Mouse (Mus musculus): ENCODE measurements around the gene Tubb4a. TPM values are rescaled to one million over a fixed set of nuclear protein-coding genes. Genes with fewer than 3 reads are reported as not detected.

The Tubb4a gene
- polyA plus RNA-seq, 1 experiment, result 0.06 TPM

DNA sequence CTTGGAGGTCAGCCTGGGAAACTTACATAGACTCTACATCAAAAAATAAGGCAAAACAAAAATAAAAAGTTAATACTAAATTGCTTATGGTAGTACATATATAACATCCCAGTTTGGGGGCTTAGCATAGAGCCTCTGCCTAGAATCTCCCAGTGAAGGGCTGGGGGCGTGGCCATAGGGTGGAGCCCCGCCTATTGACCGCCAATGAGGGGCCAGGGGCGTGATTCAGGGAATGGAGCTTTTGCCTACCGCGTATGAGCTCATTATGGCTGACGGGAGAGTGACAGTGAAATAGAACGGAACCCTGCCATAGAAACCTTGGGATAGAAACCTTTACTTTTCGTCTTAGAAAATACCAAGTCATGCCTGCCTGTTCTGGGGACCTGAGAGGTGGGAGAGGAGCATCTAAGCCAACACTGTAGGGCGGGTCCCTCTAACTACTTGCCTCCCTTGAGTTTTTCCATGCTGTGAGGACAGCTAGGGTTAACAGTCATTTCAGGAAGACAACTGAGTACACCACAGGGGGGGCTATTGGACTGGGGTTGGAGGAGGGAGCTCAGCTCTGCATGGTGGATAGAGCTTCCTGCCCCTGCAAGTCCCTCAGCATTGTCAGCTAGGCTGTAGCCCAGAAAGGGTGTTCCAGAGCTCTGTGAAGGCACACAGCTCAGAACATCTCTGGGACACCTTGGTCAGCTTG, 12.2 kb upstream of the Tubb4a start:
- TF ChIP-seq CTCF (IDR thresholded peaks at IDR 0.05; ENCODE audit: control insufficient read depth, insufficient read depth, insufficient replicate concordance, low read depth, low read length), result no peak
- no peak for TF ChIP-seq POLR2A (IDR thresholded peaks at IDR 0.05; ENCODE audit: control insufficient read depth, low read depth, low read length)
- no peak overlapping the region for H3K4me3 ChIP-seq (ENCODE audit: control insufficient read depth, low read depth, low read length)
- no peak overlapping the region for H3K27ac ChIP-seq (ENCODE audit: control insufficient read depth, insufficient read depth, low read depth, low read length)
- no peaks in the 10 kb centered on the region for H3K27me3 ChIP-seq (ENCODE audit: control insufficient read depth, insufficient read depth, low read length)
- no peaks in the 10 kb centered on the region for H3K36me3 ChIP-seq (ENCODE audit: control insufficient read depth, insufficient read depth, low read length)
- H3K4me1 ChIP-seq (ENCODE audit: control insufficient read depth, insufficient read depth, low read length), result peaks cover 7% of the 10 kb centered on the region

DNA sequence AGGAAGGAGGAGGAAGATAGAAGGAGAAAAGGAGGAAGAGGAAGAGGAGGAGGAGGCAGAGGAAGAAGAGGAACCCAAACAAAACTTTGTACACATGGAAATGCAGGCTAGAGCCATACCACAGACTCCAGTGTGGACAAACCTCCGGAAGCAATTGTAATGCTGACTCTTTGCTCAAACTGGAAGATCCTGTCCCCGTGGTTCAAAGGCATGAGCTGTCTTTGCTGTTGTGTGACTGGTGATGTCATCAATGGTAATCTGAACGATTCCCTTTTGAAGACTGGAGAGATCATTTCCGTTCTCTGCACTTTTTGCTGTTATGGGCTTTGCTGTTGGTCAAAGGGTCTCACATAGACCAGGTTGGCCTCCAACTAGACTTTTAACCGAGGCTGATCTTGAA, 10.7 kb upstream of the Tubb4a start:
- Histone ChIP-seq H3K27me3 (ENCODE audit: control insufficient read depth, insufficient read depth, low read length) (no peaks in the 10 kb centered on the region), H3K27ac (ENCODE audit: control insufficient read depth, insufficient read depth, low read depth, low read length) (no peak overlapping the region), H3K4me3 (ENCODE audit: control insufficient read depth, low read depth, low read length) (no peak overlapping the region), H3K4me1 (ENCODE audit: control insufficient read depth, insufficient read depth, low read length) (peaks cover 7% of the 10 kb centered on the region), H3K36me3 (ENCODE audit: control insufficient read depth, insufficient read depth, low read length) (no peaks in the 10 kb centered on the region)
- no peak for TF ChIP-seq CTCF (IDR thresholded peaks at IDR 0.05; ENCODE audit: control insufficient read depth, insufficient read depth, insufficient replicate concordance, low read depth, low read length)
- TF ChIP-seq POLR2A (IDR thresholded peaks at IDR 0.05; ENCODE audit: control insufficient read depth, low read depth, low read length), result no peak

DNA sequence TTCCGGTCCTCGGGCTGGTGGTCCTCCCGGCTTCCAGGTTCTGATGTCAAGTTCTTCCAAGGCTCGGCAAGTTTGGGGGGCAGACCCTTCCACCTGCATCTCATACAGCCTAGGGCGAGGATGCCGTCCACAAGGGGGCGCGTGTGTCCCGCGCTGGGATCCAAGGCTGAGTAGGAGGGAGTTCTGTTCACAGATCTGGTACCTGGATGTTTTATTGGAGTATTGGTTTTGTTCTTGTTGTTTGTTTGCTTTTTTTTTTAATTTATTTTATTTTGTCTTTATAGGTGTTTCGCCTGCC, 9.0 kb upstream of the Tubb4a start:
- Histone ChIP-seq H3K4me1 (ENCODE audit: control insufficient read depth, insufficient read depth, low read length) (peaks cover 7% of the 10 kb centered on the region), H3K4me3 (ENCODE audit: control insufficient read depth, low read depth, low read length) (peak overlapping the region; percentile 6; the same call in 1 of the 2 replicates), H3K36me3 (ENCODE audit: control insufficient read depth, insufficient read depth, low read length) (no peaks in the 10 kb centered on the region), H3K27ac (ENCODE audit: control insufficient read depth, insufficient read depth, low read depth, low read length) (no peak overlapping the region), H3K27me3 (ENCODE audit: control insufficient read depth, insufficient read depth, low read length) (no peaks in the 10 kb centered on the region)
- TF ChIP-seq POLR2A (IDR thresholded peaks at IDR 0.05; ENCODE audit: control insufficient read depth, low read depth, low read length), result no peak
- TF ChIP-seq CTCF (IDR thresholded peaks at IDR 0.05; ENCODE audit: control insufficient read depth, insufficient read depth, insufficient replicate concordance, low read depth, low read length), result peak; percentile 76

DNA sequence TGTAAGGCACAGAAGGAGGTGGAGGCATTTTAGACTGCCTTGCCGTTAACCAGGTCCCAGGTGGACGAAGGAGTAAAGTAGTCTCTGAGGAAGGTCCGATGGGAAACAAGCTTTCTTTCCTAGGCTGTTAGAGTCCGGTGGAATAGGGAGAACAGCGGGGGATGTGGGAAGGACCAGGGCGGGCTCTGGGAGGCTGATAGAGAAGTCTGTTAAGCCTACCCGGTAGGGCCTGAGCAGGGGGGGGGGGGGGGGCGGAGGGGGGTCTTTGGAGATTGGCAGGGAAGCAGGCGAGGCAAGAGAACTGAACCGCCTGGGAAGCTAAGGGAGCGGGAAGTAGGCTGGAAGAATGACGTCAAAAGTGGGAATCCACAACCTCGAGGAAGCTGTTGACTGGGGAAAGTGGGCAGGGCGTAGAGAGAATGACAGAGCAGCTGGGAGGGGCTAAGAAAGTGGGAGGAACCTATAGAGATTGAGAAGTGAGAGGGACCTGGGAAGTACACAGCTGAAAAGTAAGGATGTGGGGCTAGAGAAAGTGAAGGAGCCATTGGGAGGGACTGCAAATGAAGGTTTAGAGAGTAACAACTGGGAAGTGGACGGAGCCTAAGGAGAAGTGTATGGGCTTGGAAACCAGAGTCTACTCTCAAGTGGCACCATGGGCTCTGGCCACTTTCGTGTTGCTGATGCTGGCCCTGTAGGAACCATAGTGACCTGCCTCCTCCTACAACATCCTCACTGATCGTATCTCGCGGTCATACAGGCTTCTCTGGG, 8.5 kb upstream of the Tubb4a start:
- Histone ChIP-seq H3K27ac (ENCODE audit: control insufficient read depth, insufficient read depth, low read depth, low read length) (no peak overlapping the region), H3K27me3 (ENCODE audit: control insufficient read depth, insufficient read depth, low read length) (no peaks in the 10 kb centered on the region), H3K4me1 (ENCODE audit: control insufficient read depth, insufficient read depth, low read length) (peaks cover 7% of the 10 kb centered on the region), H3K36me3 (ENCODE audit: control insufficient read depth, insufficient read depth, low read length) (no peaks in the 10 kb centered on the region), H3K4me3 (ENCODE audit: control insufficient read depth, low read depth, low read length) (peak overlapping the region; percentile 6; the same call in 1 of the 2 replicates)
- TF ChIP-seq CTCF (IDR thresholded peaks at IDR 0.05; ENCODE audit: control insufficient read depth, insufficient read depth, insufficient replicate concordance, low read depth, low read length), result no peak
- TF ChIP-seq POLR2A (IDR thresholded peaks at IDR 0.05; ENCODE audit: control insufficient read depth, low read depth, low read length), result no peak

DNA sequence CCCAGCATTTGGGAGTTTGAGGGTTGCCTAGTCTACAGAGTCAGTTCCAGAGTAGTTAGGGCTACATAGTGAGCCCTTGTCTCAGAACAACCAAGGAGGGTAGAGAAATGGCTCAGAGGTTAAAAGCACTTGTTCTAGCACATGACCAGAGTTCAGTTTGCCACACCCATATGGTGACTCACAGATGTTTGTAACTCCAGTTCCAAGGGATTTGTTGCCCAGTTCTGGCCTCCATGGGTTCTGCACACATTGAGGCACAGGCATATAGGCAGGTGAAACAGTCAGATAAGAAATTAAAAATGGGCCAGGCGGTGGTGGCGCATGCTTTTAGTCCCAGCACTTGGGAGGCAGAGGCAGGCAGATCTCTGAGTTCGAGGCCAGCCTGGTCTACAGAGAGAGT, 6.6 kb upstream of the Tubb4a start:
- no peak overlapping the region for H3K4me3 ChIP-seq (ENCODE audit: control insufficient read depth, low read depth, low read length)
- no peaks in the 10 kb centered on the region for H3K27me3 ChIP-seq (ENCODE audit: control insufficient read depth, insufficient read depth, low read length)
- no peak overlapping the region for H3K27ac ChIP-seq (ENCODE audit: control insufficient read depth, insufficient read depth, low read depth, low read length)
- TF ChIP-seq POLR2A (IDR thresholded peaks at IDR 0.05; ENCODE audit: control insufficient read depth, low read depth, low read length) (no peak), CTCF (IDR thresholded peaks at IDR 0.05; ENCODE audit: control insufficient read depth, insufficient read depth, insufficient replicate concordance, low read depth, low read length) (no peak)
- H3K36me3 ChIP-seq (ENCODE audit: control insufficient read depth, insufficient read depth, low read length), result no peaks in the 10 kb centered on the region
- peaks cover 4% of the 10 kb centered on the region; the same call in 1 of the 2 replicates for H3K4me1 ChIP-seq (ENCODE audit: control insufficient read depth, insufficient read depth, low read length)

DNA sequence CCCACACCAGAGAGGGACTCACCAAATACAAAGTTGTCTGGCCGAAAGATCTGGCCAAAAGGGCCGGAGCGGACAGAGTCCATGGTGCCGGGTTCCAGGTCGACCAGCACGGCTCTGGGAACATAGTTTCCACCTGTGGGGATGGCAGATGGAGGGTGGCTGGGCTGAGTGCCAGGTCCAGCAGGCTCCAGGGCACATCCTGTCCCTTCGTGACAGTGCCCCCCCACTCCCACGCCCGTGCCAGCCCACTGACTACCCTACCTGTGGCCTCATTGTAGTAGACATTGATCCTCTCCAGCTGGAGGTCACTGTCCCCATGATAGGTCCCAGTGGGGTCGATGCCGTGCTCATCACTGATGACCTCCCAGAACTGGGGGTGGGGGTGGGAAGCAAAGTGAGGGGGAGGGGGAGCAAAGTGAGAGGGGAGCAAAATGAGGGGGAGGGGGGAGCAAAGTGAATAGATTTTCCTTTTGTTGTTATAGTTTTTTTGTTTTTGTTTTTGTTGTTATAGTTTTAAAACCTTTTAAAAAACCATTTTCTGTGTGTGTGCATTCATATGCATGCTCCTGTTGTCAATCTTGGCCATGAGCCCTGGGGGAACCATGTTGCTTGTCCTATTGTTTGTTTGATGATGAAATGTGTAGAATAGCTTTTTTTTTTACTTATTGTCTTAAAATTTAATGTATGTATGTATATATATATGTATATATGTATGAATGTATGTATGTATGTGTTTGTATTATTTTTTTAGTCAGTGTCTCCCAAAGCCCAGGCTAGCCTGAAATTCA, 1.4 kb downstream of the Tubb4a start:
- peaks cover 4% of the 10 kb centered on the region for H3K4me1 ChIP-seq (ENCODE audit: control insufficient read depth, insufficient read depth, low read length)
- H3K27ac ChIP-seq (ENCODE audit: control insufficient read depth, insufficient read depth, low read depth, low read length), result no peak overlapping the region
- no peak overlapping the region for H3K4me3 ChIP-seq (ENCODE audit: control insufficient read depth, low read depth, low read length)
- H3K27me3 ChIP-seq (ENCODE audit: control insufficient read depth, insufficient read depth, low read length), result no peaks in the 10 kb centered on the region
- TF ChIP-seq CTCF (IDR thresholded peaks at IDR 0.05; ENCODE audit: control insufficient read depth, insufficient read depth, insufficient replicate concordance, low read depth, low read length), result no peak
- TF ChIP-seq POLR2A (IDR thresholded peaks at IDR 0.05; ENCODE audit: control insufficient read depth, low read depth, low read length), result no peak
- no peaks in the 10 kb centered on the region for H3K36me3 ChIP-seq (ENCODE audit: control insufficient read depth, insufficient read depth, low read length)

DNA sequence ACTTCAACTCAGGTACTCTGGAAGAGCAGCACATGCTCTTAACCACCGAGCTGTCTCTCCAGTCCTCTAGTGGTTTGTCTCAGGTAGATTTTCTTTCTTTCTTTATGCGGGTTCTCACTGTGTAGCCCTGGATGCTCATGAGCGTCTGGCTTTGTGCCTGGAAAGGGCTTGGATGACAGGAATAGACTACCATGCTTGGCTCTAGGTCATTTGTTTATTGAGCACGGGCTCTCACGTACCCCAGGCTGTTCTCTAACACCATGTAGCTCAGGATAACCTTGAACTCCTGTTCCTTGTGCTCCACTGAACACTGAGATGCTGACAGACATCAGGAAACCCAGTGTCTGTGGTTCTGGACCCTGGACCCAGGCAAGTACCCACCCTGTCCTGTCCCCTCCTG, 5.1 kb downstream of the Tubb4a start:
- Histone ChIP-seq H3K27me3 (ENCODE audit: control insufficient read depth, insufficient read depth, low read length) (no peaks in the 10 kb centered on the region), H3K27ac (ENCODE audit: control insufficient read depth, insufficient read depth, low read depth, low read length) (no peak overlapping the region), H3K4me3 (ENCODE audit: control insufficient read depth, low read depth, low read length) (no peak overlapping the region), H3K4me1 (ENCODE audit: control insufficient read depth, insufficient read depth, low read length) (peaks cover 5% of the 10 kb centered on the region), H3K36me3 (ENCODE audit: control insufficient read depth, insufficient read depth, low read length) (no peaks in the 10 kb centered on the region)
- no peak for TF ChIP-seq CTCF (IDR thresholded peaks at IDR 0.05; ENCODE audit: control insufficient read depth, insufficient read depth, insufficient replicate concordance, low read depth, low read length)
- no peak for TF ChIP-seq POLR2A (IDR thresholded peaks at IDR 0.05; ENCODE audit: control insufficient read depth, low read depth, low read length)

All from testis, adult 2 months (tissue).